Mouse (Mus musculus): ENCODE measurements at regions not wholly inside any gene's neighbourhood (a gene's known extent, or its start where the extent isn't known, plus 50 kb on each side); places are given as distances from the start of the nearest gene placed in this dataset.

GRCm38 (mm10) chr7:73637101-73637809 is 95.6 kb upstream of the Chd2 start:
- no peak for DNase-seq

- no peak for DNase-seq
Observed at GRCm38 (mm10) chr7:73635422-73635821, 93.8 kb upstream of the Chd2 start.

GRCm38 (mm10) chr7:73630790-73631189 is 89.2 kb upstream of the Chd2 start:
- no peak for DNase-seq

GRCm38 (mm10) chr7:73629182-73629581 is 87.6 kb upstream of the Chd2 start:
- no peak for DNase-seq

GRCm38 (mm10) chr7:73628071-73628470 is 86.4 kb upstream of the Chd2 start:
- peak; percentile 68 to 76 for DNase-seq

GRCm38 (mm10) chr7:73626291-73626690 is 84.7 kb upstream of the Chd2 start:
- DNase-seq: no peak

- no peak for DNase-seq
Observed at GRCm38 (mm10) chr7:73625651-73626050, 84.0 kb upstream of the Chd2 start.

- DNase-seq: no peak
Observed at GRCm38 (mm10) chr7:73624992-73625391, 83.4 kb upstream of the Chd2 start.

- DNase-seq: no peak
Observed at GRCm38 (mm10) chr7:73624093-73624600, 82.5 kb upstream of the Chd2 start.

GRCm38 (mm10) chr7:73622468-73622867 is 80.8 kb upstream of the Chd2 start:
- DNase-seq: no peak

- no peak for DNase-seq
Observed at GRCm38 (mm10) chr7:73620341-73620740, 78.7 kb upstream of the Chd2 start.

GRCm38 (mm10) chr7:73618758-73619416 is 77.3 kb upstream of the Chd2 start:
- no peak for DNase-seq

- peak; percentile 99 for DNase-seq
Observed at GRCm38 (mm10) chr7:73617910-73618757, 76.5 kb upstream of the Chd2 start.

- peak; percentile 43 to 59 for DNase-seq
Observed at GRCm38 (mm10) chr7:73616971-73617906, 75.6 kb upstream of the Chd2 start.

GRCm38 (mm10) chr7:73616015-73616414 is 74.4 kb upstream of the Chd2 start:
- DNase-seq: no peak

GRCm38 (mm10) chr7:73614840-73615555 is 73.4 kb upstream of the Chd2 start:
- DNase-seq: no peak

- DNase-seq: no peak
Observed at GRCm38 (mm10) chr7:73614341-73614740, 72.7 kb upstream of the Chd2 start.

GRCm38 (mm10) chr7:73612752-73613092 is 71.1 kb upstream of the Chd2 start:
- no peak for DNase-seq

GRCm38 (mm10) chr7:73611866-73612751 is 70.5 kb upstream of the Chd2 start:
- no peak for DNase-seq

- no peak for DNase-seq
Observed at GRCm38 (mm10) chr7:73608804-73609275, 67.2 kb upstream of the Chd2 start.
